Mouse (Mus musculus) ES-Bruce4 (cell line): ENCODE results near the gene Nkiras2. TPM values are rescaled to one million over a fixed set of nuclear protein-coding genes. Genes with fewer than 3 reads are reported as not detected.
A peak's percentile ranks its signal among the peaks of the same experiment; 100 is the strongest.
"Not testable (repeated sequence)": the region's sequence is repeated elsewhere in the genome, so short reads cannot be mapped to it uniquely, and the experiment has no call there.

Experiments used
- H3K27ac ChIP-seq: 2 replicates; pipeline ENCODE4 v1.5.1; 2012; ENCODE audit warnings: low read length, inconsistent platforms; ENCODE audit not compliant: insufficient read depth
- H3K27me3 ChIP-seq: 2 replicates; pipeline ENCODE4 v1.6.1; 2012; ENCODE audit warnings: mild to moderate bottlenecking, low read length, inconsistent platforms; ENCODE audit not compliant: control insufficient read depth, poor library complexity, insufficient read depth, severe bottlenecking
- H3K36me3 ChIP-seq: 2 replicates; pipeline ENCODE4 v1.6.1; 2012; ENCODE audit warnings: inconsistent platforms, mild to moderate bottlenecking, low read length, moderate library complexity; ENCODE audit not compliant: control insufficient read depth, poor library complexity, insufficient read depth, severe bottlenecking
- H3K4me1 ChIP-seq: one replicate; pipeline ENCODE4 v1.8.1; 2011; ENCODE audit warnings: low read length; ENCODE audit not compliant: control insufficient read depth, insufficient read depth
- H3K4me3 ChIP-seq: 2 replicates; pipeline ENCODE4 v1.5.1; 2011; ENCODE audit warnings: low read depth, mild to moderate bottlenecking, low read length
- H3K9ac ChIP-seq: 2 replicates; pipeline ENCODE4 v1.6.1; 2012; ENCODE audit warnings: low read depth, mild to moderate bottlenecking, inconsistent platforms; ENCODE audit not compliant: poor library complexity, severe bottlenecking
- H3K9me3 ChIP-seq: replicated peaks from 2 replicates; pipeline ENCODE4 v1.6.1; 2012; ENCODE audit warnings: mild to moderate bottlenecking, low read length, inconsistent platforms; ENCODE audit not compliant: control insufficient read depth, poor library complexity, insufficient read depth, severe bottlenecking
- CTCF ChIP-seq: IDR thresholded peaks from one replicate; pipeline ENCODE4 v1.8.1; 2011; ENCODE audit warnings: low read depth, low read length
- EP300 ChIP-seq: IDR thresholded peaks from 2 replicates; pipeline ENCODE4 v1.6.1; 2011; ENCODE audit warnings: low read depth, low read length; ENCODE audit not compliant: insufficient read depth
- POLR2A ChIP-seq: IDR thresholded peaks from one replicate; pipeline ENCODE4 v1.8.1; 2011; ENCODE audit warnings: low read length; ENCODE audit not compliant: insufficient read depth
- polyA plus RNA-seq: library from polyadenylated mRNA; stranded (reverse); fragments of >200 nt; gene quantifications from 2 replicates; pipeline ENCODE4 v1.2.4, GENCODE M21; 2011; ENCODE audit warnings: low read depth; ENCODE audit not compliant: missing spikeins, insufficient read depth, insufficient read length

Nkiras2 gene
- polyA plus RNA-seq, 1 experiment = 29.1 TPM

GRCm38 (mm10) chr11:100646265-100646664 lies 27.2 kb downstream of the Nkiras2 start:
- H3K36me3 ChIP-seq = no peaks in the 10 kb centered on the region
- H3K4me1 ChIP-seq = no peaks in the 10 kb centered on the region
- TF ChIP-seq CTCF (peak; percentile 96), EP300 (0 out of 2 replicates have a peak, but pooled peaks have one; percentile 48), POLR2A (no peak)
- no peak overlapping the region for H3K4me3 ChIP-seq
- no peak overlapping the region for H3K9ac ChIP-seq
- no peak overlapping the region for H3K27ac ChIP-seq
- H3K9me3 ChIP-seq = no peaks in the 10 kb centered on the region
- H3K27me3 ChIP-seq = no peaks in the 10 kb centered on the region

DNA sequence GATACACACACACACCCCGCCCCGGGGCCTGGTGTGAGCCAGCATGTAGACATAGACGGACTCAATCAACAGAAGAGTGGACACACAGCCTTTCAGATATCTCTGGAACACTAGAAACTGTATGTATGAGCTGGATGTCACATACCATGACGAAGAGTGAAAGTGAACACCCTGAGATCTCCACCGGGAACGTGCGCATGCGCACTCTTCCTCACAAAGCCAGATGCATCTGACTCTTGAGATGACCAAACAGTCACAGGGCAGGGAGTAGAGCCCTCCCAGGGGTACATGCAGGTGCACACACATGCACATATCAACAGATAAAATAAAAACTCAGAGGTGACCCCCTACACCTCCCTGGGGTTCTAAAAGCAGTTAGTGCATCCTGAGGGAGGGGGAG lies 29.4 kb downstream of the Nkiras2 start:
- Histone ChIP-seq H3K4me3 (no peak overlapping the region), H3K36me3 (no peaks in the 10 kb centered on the region), H3K27me3 (no peaks in the 10 kb centered on the region), H3K27ac (no peak overlapping the region), H3K4me1 (no peaks in the 10 kb centered on the region), H3K9ac (no peak overlapping the region), H3K9me3 (no peaks in the 10 kb centered on the region)
- TF ChIP-seq POLR2A (no peak), CTCF (no peak), EP300 (no peak)

DNA sequence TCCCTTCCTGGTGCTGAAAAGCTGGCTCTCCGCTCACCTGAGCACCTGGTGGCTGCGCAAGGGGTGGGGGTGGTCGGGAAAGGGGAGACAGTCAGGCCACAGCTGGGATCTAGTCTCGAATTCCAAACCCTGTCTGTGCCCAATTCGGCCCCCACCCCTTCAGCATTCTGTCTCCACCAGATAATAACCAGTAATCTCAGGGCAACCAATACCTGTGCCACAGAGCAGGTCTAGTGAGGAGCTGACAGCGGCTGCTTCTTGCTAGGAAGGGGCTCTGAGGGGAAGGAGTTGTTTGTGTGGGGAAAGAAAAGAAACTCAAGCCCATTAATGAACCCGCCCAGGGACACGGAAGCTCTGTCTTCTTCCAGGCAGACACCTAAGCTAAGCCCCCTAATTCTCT lies 32.2 kb downstream of the Nkiras2 start:
- H3K27me3 ChIP-seq = no peaks in the 10 kb centered on the region
- H3K9ac ChIP-seq = no peak overlapping the region
- no peaks in the 10 kb centered on the region for H3K9me3 ChIP-seq
- no peaks in the 10 kb centered on the region for H3K36me3 ChIP-seq
- no peak overlapping the region for H3K27ac ChIP-seq
- H3K4me3 ChIP-seq = no peak overlapping the region
- peaks cover 1% of the 10 kb centered on the region for H3K4me1 ChIP-seq
- TF ChIP-seq POLR2A = no peak
- no peak for TF ChIP-seq EP300
- no peak for TF ChIP-seq CTCF

DNA sequence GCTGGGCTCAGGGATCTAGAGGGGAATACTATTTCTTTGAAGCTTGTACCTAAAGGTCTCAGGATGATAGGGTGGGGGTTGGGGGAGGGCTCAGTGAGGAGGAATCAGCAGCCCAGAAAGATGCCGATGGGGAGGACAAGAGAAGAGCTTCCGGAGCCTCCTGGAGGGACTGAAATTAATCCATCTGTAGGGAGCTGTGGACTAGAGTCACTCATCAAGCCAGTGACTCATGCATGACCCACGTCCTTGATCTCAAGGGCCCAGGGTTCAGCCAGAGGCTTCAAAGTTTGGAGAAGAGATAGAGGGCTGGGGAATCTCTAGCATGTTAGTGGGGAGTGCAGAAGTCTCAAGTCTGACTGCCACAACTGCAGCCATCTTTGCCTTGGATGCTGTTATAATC lies 32.7 kb downstream of the Nkiras2 start:
- Histone ChIP-seq H3K27me3 (no peaks in the 10 kb centered on the region), H3K9me3 (no peaks in the 10 kb centered on the region), H3K27ac (no peak overlapping the region), H3K4me1 (peaks cover 3% of the 10 kb centered on the region), H3K4me3 (no peak overlapping the region), H3K36me3 (no peaks in the 10 kb centered on the region), H3K9ac (no peak overlapping the region)
- no peak for TF ChIP-seq CTCF
- TF ChIP-seq EP300 = no peak

- H3K27me3 ChIP-seq, H3K9me3 ChIP-seq, H3K36me3 ChIP-seq, H3K4me1 ChIP-seq, H3K4me3 ChIP-seq, H3K9ac ChIP-seq, H3K27ac ChIP-seq: not testable (repeated sequence)
Measured at GRCm38 (mm10) chr11:100655589-100655988, 36.5 kb downstream of the Nkiras2 start.

GRCm38 (mm10) chr11:100656458-100656857 lies 37.4 kb downstream of the Nkiras2 start:
- Histone ChIP-seq H3K4me1 (peaks cover 3% of the 10 kb centered on the region), H3K9ac (peak overlapping the region; percentile 3; the same call in 1 of the 2 replicates)
- no peak for TF ChIP-seq POLR2A
- TF ChIP-seq EP300 = no peak
- no peak for TF ChIP-seq CTCF

More at GRCm38 (mm10) chr11:100656458-100656857, 37.4 kb downstream of the Nkiras2 start:
- H3K9me3 ChIP-seq = 0 out of 2 replicates have a peak, but pooled peaks cover under 1% of the 10 kb centered on the region
- H3K27ac ChIP-seq = no peak overlapping the region
- H3K36me3 ChIP-seq = no peaks in the 10 kb centered on the region
- no peak overlapping the region for H3K4me3 ChIP-seq
- no peaks in the 10 kb centered on the region for H3K27me3 ChIP-seq
